Comparison of ENCODE assay signal across 11 mouse cellular contexts in genomic region chr9:106269879-106270278, GRCm38 (mm10). TPM values are rescaled to one million over a fixed set of nuclear protein-coding genes. Genes with fewer than 3 reads are reported as not detected.
DNase-seq lines count a peak whose midpoint lies in the region; ATAC-seq and TF ChIP-seq lines count a peak whose summit lies in the region.
"Had no signal": no experiment of that assay in that cellular context is flagged by ENCODE, and none has a peak within 500 bp of the region (broad histone marks: within the 10 kb centered on the region; RNA-seq: fewer than 3 reads in every experiment).

No protein-coding gene starts in this region.

- H3K9ac ChIP-seq in heart, postnatal 0 days (replicated peaks; ENCODE audit: low read depth, low read length), result no peak overlapping the region
- no peak overlapping the region for H3K9ac ChIP-seq in hindbrain, embryonic 11.5 days (ENCODE audit: low read depth, low read length)
- H3K9ac ChIP-seq in midbrain, embryonic 15.5 days, result no peak overlapping the region
- H3K9ac ChIP-seq: heart, embryonic 15.5 days; liver, postnatal 0 days had no signal

- H3K9me3 ChIP-seq in heart, postnatal 0 days (replicated peaks; ENCODE audit: control insufficient read depth, low read length), result no peaks in the 10 kb centered on the region
- no peaks in the 10 kb centered on the region for H3K9me3 ChIP-seq in hindbrain, embryonic 11.5 days (ENCODE audit: control insufficient read depth, low read length)
- no peaks in the 10 kb centered on the region for H3K9me3 ChIP-seq in midbrain, embryonic 15.5 days
- H3K9me3 ChIP-seq: heart, embryonic 15.5 days had no signal

- ATAC-seq in heart, postnatal 0 days (ENCODE audit: insufficient read depth, low read depth), result no peak
- ATAC-seq in hindbrain, embryonic 11.5 days (ENCODE audit: low FRiP score), result peak; percentile 40; the same call in 1 of the 2 replicates
- ATAC-seq in midbrain, embryonic 15.5 days (replicated peaks), result peak; percentile 86

- H3K36me3 ChIP-seq in heart, postnatal 0 days (replicated peaks; ENCODE audit: control insufficient read depth, insufficient read depth, low read length), result no peaks in the 10 kb centered on the region
- H3K36me3 ChIP-seq in hindbrain, embryonic 11.5 days (ENCODE audit: control insufficient read depth, insufficient read depth, low read length), result no peaks in the 10 kb centered on the region
- no peaks in the 10 kb centered on the region for H3K36me3 ChIP-seq in midbrain, embryonic 15.5 days (replicated peaks)
- H3K36me3 ChIP-seq: heart, embryonic 15.5 days had no signal

- no peak overlapping the region for H3K27ac ChIP-seq in heart, postnatal 0 days (ENCODE audit: low read depth)
- 0 out of 2 replicates have a peak overlapping the region, but pooled peaks have one; percentile 47 for H3K27ac ChIP-seq in hindbrain, embryonic 11.5 days (ENCODE audit: low read depth, low read length)
- peak overlapping the region; percentile 79 for H3K27ac ChIP-seq in midbrain, embryonic 15.5 days
- H3K27ac ChIP-seq: heart, embryonic 15.5 days had no signal

- DNase-seq in heart, postnatal 0 days (ENCODE audit: low spot score), result peak; percentile 35
- no peak for DNase-seq in heart, adult 18-20 months
- peak; percentile 41 for DNase-seq in ZHBTc4 (ENCODE audit: low read depth, low spot score)
- peak; percentile 41 for DNase-seq in hindbrain, embryonic 11.5 days (ENCODE audit: low spot score)
- no peak for DNase-seq in thymus, postnatal 0 days (ENCODE audit: low spot score)
- DNase-seq in gastrocnemius, adult 8-10 months (ENCODE audit: low spot score in 2 of 2), result no peak
- no peak for DNase-seq in testis, postnatal 14 days (ENCODE audit: low spot score)
- DNase-seq: adrenal gland, postnatal 25 days; liver, postnatal 0 days had no signal

- no peak overlapping the region for H3K4me2 ChIP-seq in heart, postnatal 0 days (ENCODE audit: low read depth, low read length)
- H3K4me2 ChIP-seq in hindbrain, embryonic 11.5 days (replicated peaks; ENCODE audit: low read depth, low read length), result no peak overlapping the region
- H3K4me2 ChIP-seq in midbrain, embryonic 15.5 days, result no peak overlapping the region
- H3K4me2 ChIP-seq: heart, embryonic 15.5 days had no signal

- H3K4me1 ChIP-seq in heart, postnatal 0 days (ENCODE audit: control insufficient read depth, insufficient read depth), result no peaks in the 10 kb centered on the region
- peaks cover 3% of the 10 kb centered on the region for H3K4me1 ChIP-seq in hindbrain, embryonic 11.5 days (replicated peaks; ENCODE audit: control insufficient read depth, insufficient read depth, low read length)
- H3K4me1 ChIP-seq in midbrain, embryonic 15.5 days, result peaks cover 17% of the 10 kb centered on the region

- no peak overlapping the region for H3K4me3 ChIP-seq in heart, postnatal 0 days (ENCODE audit: low read depth, low read length)
- H3K4me3 ChIP-seq in hindbrain, embryonic 11.5 days (ENCODE audit: low read depth, low read length), result no peak overlapping the region
- H3K4me3 ChIP-seq in midbrain, embryonic 15.5 days, result no peak overlapping the region
- H3K4me3 ChIP-seq: heart, embryonic 15.5 days had no signal

- WGBS in heart, postnatal 0 days, result 46% methylated on average over 2 of the region's 2 CpGs
- WGBS in hindbrain, embryonic 11.5 days, result 28% methylated on average over 2 of the region's 2 CpGs
- 4% methylated on average over 2 of the region's 2 CpGs for WGBS in midbrain, embryonic 15.5 days

- TF ChIP-seq EP300 in heart, postnatal 0 days (IDR thresholded peaks at IDR 0.05; ENCODE audit: low read depth), result no peak

- no peaks in the 10 kb centered on the region for H3K27me3 ChIP-seq in heart, postnatal 0 days (ENCODE audit: control insufficient read depth, insufficient read depth, low read length)
- H3K27me3 ChIP-seq in hindbrain, embryonic 11.5 days (ENCODE audit: control insufficient read depth, insufficient read depth, low read length), result no peaks in the 10 kb centered on the region
- H3K27me3 ChIP-seq in midbrain, embryonic 15.5 days (replicated peaks), result no peaks in the 10 kb centered on the region
- H3K27me3 ChIP-seq: heart, embryonic 15.5 days had no signal

- no peak for TF ChIP-seq CTCF in heart, postnatal 0 days (IDR thresholded peaks at IDR 0.05; ENCODE audit: low read depth)

RNA-seq across cellular contexts. Expression of gene Poc1a, which starts 11.0 kb away (rescaled TPM):
- total RNA-seq in heart, postnatal 0 days (2014; rRNA removed; ENCODE audit: low replicate concordance), result 12.3 and 38.0 TPM in 2 replicates
- 13.6 and 13.8 TPM in 2 replicates for polyA plus RNA-seq in heart, postnatal 0 days (2015; fragmentation: Nextera tagmentation; extraction: Ambion mirVana)
- total RNA-seq in heart, adult 18-20 months (2021), result 1 to 10 TPM; 4.0 to 4.2 TPM
- polyA plus RNA-seq in hindbrain, embryonic 11.5 days (2014; fragmentation: Nextera tagmentation; extraction: Ambion mirVana), result 27.3 and 27.6 TPM in 2 replicates
- polyA plus RNA-seq in midbrain, embryonic 15.5 days (2015; fragmentation: Nextera tagmentation; extraction: Ambion mirVana), result 9.1 and 9.9 TPM in 2 replicates
- polyA plus RNA-seq in thymus, postnatal 0 days (2015; fragmentation: Nextera tagmentation; extraction: Ambion mirVana), result 35.6 and 37.2 TPM in 2 replicates
- 1 to 10 TPM in 3 of 4 experiments, under 1 TPM in 1; 0.99 to 1.7 (median 1.3) TPM for total RNA-seq in gastrocnemius, adult 8-10 months (2022)

RNA-seq across cellular contexts. Expression of gene Alas1, which starts 21.4 kb away (rescaled TPM):
- total RNA-seq in heart, postnatal 0 days (2014; rRNA removed; ENCODE audit: low replicate concordance), result 309 and 334 TPM in 2 replicates
- 385 and 421 TPM in 2 replicates for polyA plus RNA-seq in heart, postnatal 0 days (2015; fragmentation: Nextera tagmentation; extraction: Ambion mirVana)
- total RNA-seq in heart, adult 18-20 months (2021), result 100 to 1,000 TPM; 345 to 482 TPM
- polyA plus RNA-seq in hindbrain, embryonic 11.5 days (2014; fragmentation: Nextera tagmentation; extraction: Ambion mirVana), result 83.8 and 84.7 TPM in 2 replicates
- 91.1 and 99.0 TPM in 2 replicates for polyA plus RNA-seq in midbrain, embryonic 15.5 days (2015; fragmentation: Nextera tagmentation; extraction: Ambion mirVana)
- polyA plus RNA-seq in thymus, postnatal 0 days (2015; fragmentation: Nextera tagmentation; extraction: Ambion mirVana), result 80.1 and 93.8 TPM in 2 replicates
- 100 to 1,000 TPM; 175 to 200 (median 179) TPM for total RNA-seq in gastrocnemius, adult 8-10 months (2022)

RNA-seq across cellular contexts. Expression of gene Tlr9, which starts 47.5 kb away (rescaled TPM):
- total RNA-seq in heart, postnatal 0 days (2014; rRNA removed; ENCODE audit: low replicate concordance), result not detected in 2 replicates
- polyA plus RNA-seq in heart, postnatal 0 days (2015; fragmentation: Nextera tagmentation; extraction: Ambion mirVana), result 0.04 and 0.05 TPM in 2 replicates
- total RNA-seq in heart, adult 18-20 months (2021), result 1 to 10 TPM in 1 of 2 experiments, under 1 TPM in 1; 0.45 to 1.3 TPM
- not detected in 2 replicates for polyA plus RNA-seq in hindbrain, embryonic 11.5 days (2014; fragmentation: Nextera tagmentation; extraction: Ambion mirVana)
- polyA plus RNA-seq in midbrain, embryonic 15.5 days (2015; fragmentation: Nextera tagmentation; extraction: Ambion mirVana), result 0.05 TPM in 1 of 2 replicates, not detected in the other
- polyA plus RNA-seq in thymus, postnatal 0 days (2015; fragmentation: Nextera tagmentation; extraction: Ambion mirVana), result 0.12 and 0.30 TPM in 2 replicates
- total RNA-seq in gastrocnemius, adult 8-10 months (2022), result under 1 TPM in 3 of 4 experiments, not detected in 1; 0.10 to 0.43 (median 0.19) TPM

Comparison
In these comparisons a context has a peak if more than half of its experiments do, and no peak if none do; other contexts are left out.
1. DNase-seq: peak in heart, postnatal 0 days (single experiment), ZHBTc4 (single experiment) and hindbrain, embryonic 11.5 days (single experiment); none in heart, adult 18-20 months (0 of 2), thymus, postnatal 0 days (single experiment), gastrocnemius, adult 8-10 months (0 of 2) and testis, postnatal 14 days (single experiment).